Mouse (Mus musculus): ENCODE results near the gene Cpm. TPM values are rescaled to one million over a fixed set of nuclear protein-coding genes. Genes with fewer than 3 reads are reported as not detected.

Cpm gene
- polyA plus RNA-seq, 1 experiment from 2014 or later, result 23.5 TPM

DNA sequence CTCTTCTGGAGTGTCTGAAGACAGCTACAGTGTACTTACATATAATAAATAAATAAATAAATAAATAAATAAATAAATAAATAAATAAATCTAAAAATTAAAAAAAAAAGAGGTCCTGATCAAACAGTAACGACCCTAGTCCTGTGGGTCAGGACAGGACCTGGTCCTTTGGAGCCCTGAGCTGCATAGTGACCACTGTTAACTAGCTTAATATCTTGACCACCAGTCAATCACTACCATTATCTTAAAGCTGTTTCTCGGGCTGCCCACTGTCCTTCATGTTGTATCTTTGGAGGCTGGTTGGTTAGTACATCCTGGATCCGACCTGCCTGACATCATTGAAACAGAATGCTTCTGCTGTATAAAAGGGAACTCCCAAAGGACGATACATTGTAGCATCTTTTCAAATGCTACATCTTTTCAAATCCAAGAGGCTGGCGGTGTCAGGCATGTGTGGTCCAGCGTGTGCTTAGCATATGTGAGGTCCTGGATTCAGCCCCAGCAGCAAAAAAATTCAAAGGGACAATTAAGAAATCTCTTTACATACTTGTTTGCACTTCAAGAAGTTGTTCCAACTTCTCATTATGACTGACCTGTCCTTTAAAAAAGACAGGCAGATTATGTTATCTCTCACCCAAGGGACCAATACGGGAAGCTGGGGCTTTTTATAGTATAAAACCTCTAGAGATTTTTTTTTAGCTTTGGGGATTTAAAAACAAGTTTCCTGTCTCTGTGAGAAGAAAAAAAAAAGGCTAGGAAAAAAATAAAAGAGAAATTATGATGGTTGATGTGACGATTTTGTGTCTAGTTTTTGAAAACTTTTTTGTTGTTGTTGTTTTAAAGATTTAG, 23.9 kb downstream of the Cpm start:
- H3K9me3 ChIP-seq (ENCODE audit: low read depth, low read length), result no peaks in the 10 kb centered on the region
- H3K4me2 ChIP-seq, result no peak overlapping the region
- DNase-seq, result no peak
- H3K27ac ChIP-seq (ENCODE audit: low read depth), result no peak overlapping the region
- no peak for ATAC-seq (ENCODE audit: insufficient read depth)
- no peaks in the 10 kb centered on the region for H3K27me3 ChIP-seq (ENCODE audit: insufficient read depth, low read length)
- WGBS, result 79% methylated on average over 8 of the region's 8 CpGs
- no peak overlapping the region for H3K9ac ChIP-seq
- no peaks in the 10 kb centered on the region for H3K4me1 ChIP-seq (ENCODE audit: insufficient read depth)
- H3K36me3 ChIP-seq (ENCODE audit: insufficient read depth), result no peaks in the 10 kb centered on the region
- no peak for TF ChIP-seq CTCF (IDR thresholded peaks at IDR 0.05; ENCODE audit: low read depth)
- no peak overlapping the region for H3K4me3 ChIP-seq (ENCODE audit: low read depth, low read length)

DNA sequence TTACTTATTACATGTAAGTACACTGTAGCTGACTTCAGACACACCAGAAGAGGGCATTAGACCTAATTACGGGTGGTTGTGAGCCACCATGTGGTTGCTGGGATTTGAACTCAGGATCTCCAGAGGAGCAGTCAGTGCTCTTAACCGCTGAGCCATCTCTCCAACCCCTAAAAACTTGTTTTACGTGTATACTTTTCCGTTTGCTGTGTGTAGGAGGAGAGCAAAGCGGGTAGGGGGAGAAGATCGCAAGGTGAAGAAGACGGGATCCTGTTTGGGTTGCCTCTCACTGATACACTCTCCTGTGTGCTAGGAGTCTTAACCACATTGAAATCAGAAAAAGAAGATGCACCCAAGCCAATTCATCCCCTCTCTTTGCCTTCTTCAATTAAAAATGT, 24.5 kb downstream of the Cpm start:
- Histone ChIP-seq H3K36me3 (ENCODE audit: insufficient read depth) (no peaks in the 10 kb centered on the region), H3K9me3 (ENCODE audit: low read depth, low read length) (no peaks in the 10 kb centered on the region), H3K4me3 (ENCODE audit: low read depth, low read length) (no peak overlapping the region), H3K4me2 (no peak overlapping the region), H3K27me3 (ENCODE audit: insufficient read depth, low read length) (no peaks in the 10 kb centered on the region), H3K27ac (ENCODE audit: low read depth) (no peak overlapping the region), H3K9ac (no peak overlapping the region), H3K4me1 (ENCODE audit: insufficient read depth) (no peaks in the 10 kb centered on the region)
- WGBS, result 85% methylated on average over 7 of the region's 7 CpGs
- ATAC-seq (ENCODE audit: insufficient read depth), result no peak
- TF ChIP-seq CTCF (IDR thresholded peaks at IDR 0.05; ENCODE audit: low read depth), result no peak
- DNase-seq, result no peak

DNA sequence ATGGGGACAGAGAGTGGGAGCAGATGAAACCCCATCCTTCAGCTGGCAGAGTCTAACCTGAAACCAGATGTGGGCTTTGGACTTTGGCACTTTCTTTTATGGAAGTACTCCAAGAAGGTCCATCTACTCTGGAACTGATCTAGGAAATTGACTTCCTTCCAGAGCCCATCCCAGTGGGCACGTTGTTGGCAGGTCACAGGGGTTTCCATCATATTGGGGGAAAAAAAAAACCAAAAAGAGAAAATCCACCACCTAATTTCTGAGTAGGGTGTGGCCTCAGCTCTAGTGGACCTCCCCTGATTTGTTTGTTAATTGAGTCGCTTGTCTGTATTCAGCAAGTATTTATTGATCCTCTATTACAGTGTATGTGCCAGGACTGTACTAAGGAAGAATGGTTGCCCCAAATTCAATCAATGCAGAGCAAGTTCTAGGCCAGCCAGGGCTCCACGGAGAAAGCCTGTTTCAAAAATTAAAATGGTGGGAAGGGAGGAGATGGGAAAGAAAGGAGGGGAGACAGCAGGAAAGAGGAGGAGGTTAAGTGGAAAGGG, 25.4 kb downstream of the Cpm start:
- no peaks in the 10 kb centered on the region for H3K9me3 ChIP-seq (ENCODE audit: low read depth, low read length)
- WGBS, result 80% methylated on average over 3 of the region's 3 CpGs
- H3K9ac ChIP-seq, result no peak overlapping the region
- no peak for TF ChIP-seq CTCF (IDR thresholded peaks at IDR 0.05; ENCODE audit: low read depth)
- H3K27ac ChIP-seq (ENCODE audit: low read depth), result no peak overlapping the region
- H3K36me3 ChIP-seq (ENCODE audit: insufficient read depth), result no peaks in the 10 kb centered on the region
- no peak for DNase-seq
- ATAC-seq (ENCODE audit: insufficient read depth), result no peak
- no peaks in the 10 kb centered on the region for H3K27me3 ChIP-seq (ENCODE audit: insufficient read depth, low read length)
- no peaks in the 10 kb centered on the region for H3K4me1 ChIP-seq (ENCODE audit: insufficient read depth)
- no peak overlapping the region for H3K4me3 ChIP-seq (ENCODE audit: low read depth, low read length)
- no peak overlapping the region for H3K4me2 ChIP-seq

DNA sequence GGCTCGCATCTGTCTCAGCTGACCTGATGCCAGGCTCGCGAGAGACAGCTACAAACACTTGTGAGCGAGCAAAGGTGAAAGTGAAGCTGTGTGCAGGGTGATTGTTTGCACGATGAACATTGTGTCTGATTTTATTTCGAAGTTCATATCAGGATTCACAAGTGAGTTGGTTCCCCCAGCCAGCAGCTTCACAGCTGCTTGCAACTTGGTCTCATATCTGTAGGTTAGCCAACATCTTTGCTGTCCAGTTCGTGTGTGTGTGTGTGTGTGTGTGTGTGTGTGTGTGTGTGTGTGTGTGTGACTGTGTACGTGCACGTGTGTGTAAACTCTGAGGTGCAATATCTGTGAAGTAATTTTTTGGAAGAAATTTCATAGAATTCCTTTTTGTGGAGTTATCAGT, 26.2 kb downstream of the Cpm start:
- no peak overlapping the region for H3K27ac ChIP-seq (ENCODE audit: low read depth)
- H3K36me3 ChIP-seq (ENCODE audit: insufficient read depth), result no peaks in the 10 kb centered on the region
- ATAC-seq (ENCODE audit: insufficient read depth), result no peak
- H3K9ac ChIP-seq, result no peak overlapping the region
- no peak for TF ChIP-seq CTCF (IDR thresholded peaks at IDR 0.05; ENCODE audit: low read depth)
- no peak for DNase-seq
- H3K9me3 ChIP-seq (ENCODE audit: low read depth, low read length), result no peaks in the 10 kb centered on the region
- H3K4me1 ChIP-seq (ENCODE audit: insufficient read depth), result no peaks in the 10 kb centered on the region
- no peaks in the 10 kb centered on the region for H3K27me3 ChIP-seq (ENCODE audit: insufficient read depth, low read length)
- WGBS, result 84% methylated on average over 9 of the region's 9 CpGs
- H3K4me2 ChIP-seq, result no peak overlapping the region
- H3K4me3 ChIP-seq (ENCODE audit: low read depth, low read length), result no peak overlapping the region

DNA sequence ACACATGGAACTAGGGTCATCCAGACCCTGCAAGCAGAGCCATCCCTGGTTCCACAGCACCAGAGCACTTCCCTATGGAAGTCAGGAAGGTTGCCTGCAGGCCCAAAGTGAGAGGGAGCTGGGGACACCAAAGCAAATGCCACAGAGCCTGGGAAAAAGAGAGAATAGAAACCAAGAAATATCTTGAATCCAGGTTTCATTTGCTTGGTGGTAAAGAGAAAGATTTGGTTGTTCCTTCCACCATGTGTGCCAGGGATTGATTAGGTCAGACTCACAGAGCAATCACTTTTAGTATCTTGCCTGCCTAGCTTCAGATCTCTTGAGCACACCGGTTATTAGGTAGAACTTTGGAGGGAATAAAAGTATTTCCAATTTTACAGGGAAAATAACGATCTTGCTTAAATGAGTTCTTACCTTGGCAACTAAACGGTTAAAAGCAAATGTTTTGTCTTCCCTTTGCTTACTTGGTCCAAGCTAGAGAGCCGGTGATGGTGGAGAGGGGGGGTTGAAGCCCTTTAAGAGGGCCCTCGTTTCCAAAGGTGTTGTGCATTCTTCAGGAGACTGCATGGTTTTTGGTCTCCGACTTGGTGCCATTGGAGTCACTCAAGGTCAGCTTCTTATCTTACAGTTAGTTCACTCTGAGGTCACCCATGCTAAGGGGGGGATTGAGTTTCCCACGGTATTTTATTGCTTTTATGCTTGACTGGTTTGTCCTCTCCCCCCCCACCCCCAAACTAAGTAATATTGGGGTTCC, 26.8 kb downstream of the Cpm start:
- Histone ChIP-seq H3K4me1 (ENCODE audit: insufficient read depth) (no peaks in the 10 kb centered on the region), H3K27ac (ENCODE audit: low read depth) (no peak overlapping the region), H3K27me3 (ENCODE audit: insufficient read depth, low read length) (no peaks in the 10 kb centered on the region), H3K4me3 (ENCODE audit: low read depth, low read length) (no peak overlapping the region), H3K36me3 (ENCODE audit: insufficient read depth) (no peaks in the 10 kb centered on the region), H3K4me2 (no peak overlapping the region), H3K9ac (no peak overlapping the region), H3K9me3 (ENCODE audit: low read depth, low read length) (no peaks in the 10 kb centered on the region)
- no peak for ATAC-seq (ENCODE audit: insufficient read depth)
- 43% methylated on average over 7 of the region's 7 CpGs for WGBS
- TF ChIP-seq CTCF (IDR thresholded peaks at IDR 0.05; ENCODE audit: low read depth), result no peak
- no peak for DNase-seq

DNA sequence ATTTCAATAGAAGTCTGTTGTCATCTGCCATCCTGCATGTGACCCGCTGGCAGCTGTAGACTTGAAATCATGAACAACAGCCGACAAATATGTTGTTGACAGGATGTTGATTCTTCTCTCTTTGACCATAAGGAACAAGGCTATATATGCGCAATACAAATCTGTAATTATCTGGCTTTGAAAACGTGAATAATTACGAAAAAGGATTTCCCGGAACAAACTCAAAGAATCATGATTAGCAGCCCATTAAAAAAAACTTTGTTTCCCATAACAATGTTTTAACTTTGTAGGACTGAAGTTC, 27.3 kb downstream of the Cpm start:
- Histone ChIP-seq H3K9ac (no peak overlapping the region), H3K4me3 (ENCODE audit: low read depth, low read length) (no peak overlapping the region), H3K4me2 (no peak overlapping the region), H3K4me1 (ENCODE audit: insufficient read depth) (no peaks in the 10 kb centered on the region), H3K9me3 (ENCODE audit: low read depth, low read length) (no peaks in the 10 kb centered on the region), H3K27me3 (ENCODE audit: insufficient read depth, low read length) (no peaks in the 10 kb centered on the region), H3K27ac (ENCODE audit: low read depth) (no peak overlapping the region), H3K36me3 (ENCODE audit: insufficient read depth) (no peaks in the 10 kb centered on the region)
- TF ChIP-seq CTCF (IDR thresholded peaks at IDR 0.05; ENCODE audit: low read depth), result no peak
- 79% methylated on average over 6 of the region's 6 CpGs for WGBS
- no peak for ATAC-seq (ENCODE audit: insufficient read depth)
- DNase-seq, result no peak

DNA sequence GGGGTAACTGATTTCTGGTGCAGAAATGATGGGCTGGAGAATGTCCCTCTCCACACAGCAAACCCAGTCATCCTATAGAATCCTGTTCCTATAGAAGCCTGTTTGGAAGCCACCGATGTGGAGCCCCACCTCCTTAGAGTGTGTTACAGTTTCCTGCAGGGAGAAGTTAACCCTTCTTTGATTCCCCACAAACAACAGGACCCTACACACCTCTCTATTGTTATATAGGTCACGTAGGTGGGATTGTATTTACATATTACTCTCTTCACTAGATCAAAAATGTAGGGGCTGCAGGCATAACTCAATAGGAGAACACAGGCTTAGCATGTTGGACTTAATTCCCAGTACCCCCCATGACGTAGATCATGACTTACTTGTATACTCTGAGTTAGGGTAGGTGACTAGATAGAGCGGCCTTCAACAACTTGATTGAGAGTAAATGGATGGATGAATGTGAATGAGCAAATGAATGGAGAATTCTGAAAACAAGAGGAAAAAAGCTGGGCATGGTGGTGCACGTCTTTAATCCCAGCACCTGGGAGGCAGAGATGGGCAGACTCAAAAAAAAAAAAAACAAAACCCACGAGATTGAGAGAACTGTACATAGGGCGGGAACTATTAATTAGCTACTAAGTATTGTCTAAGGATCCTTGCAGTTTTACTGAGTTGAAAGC, 27.8 kb downstream of the Cpm start:
- Histone ChIP-seq H3K9ac (no peak overlapping the region), H3K27me3 (ENCODE audit: insufficient read depth, low read length) (no peaks in the 10 kb centered on the region), H3K27ac (ENCODE audit: low read depth) (no peak overlapping the region), H3K4me3 (ENCODE audit: low read depth, low read length) (no peak overlapping the region), H3K4me2 (no peak overlapping the region), H3K36me3 (ENCODE audit: insufficient read depth) (no peaks in the 10 kb centered on the region), H3K9me3 (ENCODE audit: low read depth, low read length) (no peaks in the 10 kb centered on the region), H3K4me1 (ENCODE audit: insufficient read depth) (no peaks in the 10 kb centered on the region)
- WGBS, result 77% methylated on average over 7 of the region's 7 CpGs
- ATAC-seq (ENCODE audit: insufficient read depth), result no peak
- no peak for TF ChIP-seq CTCF (IDR thresholded peaks at IDR 0.05; ENCODE audit: low read depth)
- DNase-seq, result no peak
